Mouse (Mus musculus) G1E-ER4 (cell line): ENCODE results near the gene 4833420G17Rik. TPM values are rescaled to one million over a fixed set of nuclear protein-coding genes. Genes with fewer than 3 reads are reported as not detected.

Source experiments
- GATA1 ChIP-seq: IDR thresholded peaks from one replicate; pipeline ENCODE4 v1.8.0; 2012; ENCODE audit warnings: low read length, inconsistent platforms
- polyA plus RNA-seq: library from polyadenylated mRNA; stranded (reverse); fragments of >175 nt; gene quantifications from 2 replicates; pipeline ENCODE4 v1.2.3, GENCODE M21; 2012

Gene 4833420G17Rik
- polyA plus RNA-seq, result 2.0 and 2.1 TPM in 2 replicates

GRCm38 (mm10) chr13:119462596-119463560 lies at the start of gene 4833420G17Rik:
4833420G17Rik (plus strand) TSS chr13:119462768.
- no peak for TF ChIP-seq GATA1

- no peak for TF ChIP-seq GATA1
These were observed 49.5 kb upstream of the 4833420G17Rik start for GRCm38 (mm10) chr13:119413026-119413425.

- TF ChIP-seq GATA1, result no peak
These were observed 44.1 kb upstream of the 4833420G17Rik start for GRCm38 (mm10) chr13:119418479-119418878.

- no peak for TF ChIP-seq GATA1
These were observed 32.4 kb upstream of the 4833420G17Rik start for GRCm38 (mm10) chr13:119430164-119430563.

- TF ChIP-seq GATA1, result no peak
These were observed 30.5 kb upstream of the 4833420G17Rik start for GRCm38 (mm10) chr13:119432041-119432440.

- no peak for TF ChIP-seq GATA1
These were observed 28.2 kb upstream of the 4833420G17Rik start for GRCm38 (mm10) chr13:119434359-119434758.

GRCm38 (mm10) chr13:119442244-119442643 lies 20.3 kb upstream of the 4833420G17Rik start:
- TF ChIP-seq GATA1, result no peak

- no peak for TF ChIP-seq GATA1
These were observed 9.0 kb upstream of the 4833420G17Rik start for GRCm38 (mm10) chr13:119453563-119453962.

GRCm38 (mm10) chr13:119455082-119455481 lies 7.5 kb upstream of the 4833420G17Rik start:
- TF ChIP-seq GATA1, result no peak

- TF ChIP-seq GATA1, result no peak
These were observed 6.2 kb upstream of the 4833420G17Rik start for GRCm38 (mm10) chr13:119456342-119456741.

- TF ChIP-seq GATA1, result no peak
These were observed 520 bp upstream of the 4833420G17Rik start for GRCm38 (mm10) chr13:119461900-119462595.

GRCm38 (mm10) chr13:119476631-119477030 lies 14.1 kb downstream of the 4833420G17Rik start:
- TF ChIP-seq GATA1, result no peak

GRCm38 (mm10) chr13:119477789-119478188 lies 15.2 kb downstream of the 4833420G17Rik start:
- no peak for TF ChIP-seq GATA1

- no peak for TF ChIP-seq GATA1
These were observed 24.8 kb downstream of the 4833420G17Rik start for GRCm38 (mm10) chr13:119487354-119487753.

- no peak for TF ChIP-seq GATA1
These were observed 25.5 kb downstream of the 4833420G17Rik start, which contains the start of the genes Tmem267 and 3110070M22Rik for GRCm38 (mm10) chr13:119487880-119488580. Tmem267 (plus strand) TSS chr13:119488039. 3110070M22Rik (minus strand) TSS chr13:119488383.

Other genes starting within 250 kb of the 4833420G17Rik start
- 15.3 and 18.9 TPM in 2 replicates for gene Paip1, start 34.2 kb upstream of the 4833420G17Rik start, polyA plus RNA-seq
- 0.21 and 0.42 TPM in 2 replicates for gene Tmem267, start 25.3 kb downstream of the 4833420G17Rik start, polyA plus RNA-seq
- gene 3110070M22Rik, start 25.6 kb downstream of the 4833420G17Rik start, polyA plus RNA-seq, result 0.23 and 0.32 TPM in 2 replicates
- not detected in 2 replicates for gene Ccl28, start 161.1 kb downstream of the 4833420G17Rik start, polyA plus RNA-seq
- gene Hmgcs1, start 227.6 kb downstream of the 4833420G17Rik start, polyA plus RNA-seq, result 21.6 and 23.9 TPM in 2 replicates